Mouse (Mus musculus) MEL (cell line): Measurements from ENCODE around the gene Smagp. TPM values are rescaled to one million over a fixed set of nuclear protein-coding genes. Genes with fewer than 3 reads are reported as not detected.

Experiments
- DNase-seq: peaks from one replicate; pipeline ENCODE4 v3.0.0; 2011; ENCODE audit warnings: low read depth, low spot score
- H3K27ac ChIP-seq: 2 replicates; pipeline ENCODE4 v1.5.1; 2012; ENCODE audit warnings: low read depth, mild to moderate bottlenecking, control low read depth, low read length, moderate library complexity; ENCODE audit not compliant: control insufficient read depth
- H3K27me3 ChIP-seq, 2 experiments: fragments of 150-350 bp in 1 of 2; sonication (generic) in 1 of 2; 2 replicates each; pipeline ENCODE4 v1.6.1; 2012; ENCODE audit warnings: low read length in 2 of 2, mild to moderate bottlenecking in 2 of 2, improper control_type of control experiment in 1 of 2, moderate library complexity in 1 of 2; ENCODE audit not compliant: insufficient read depth in 2 of 2, control insufficient read depth in 1 of 2
- H3K36me3 ChIP-seq, 2 experiments: 2 replicates each; pipeline ENCODE4 v1.6.1; 2012 to 2014; ENCODE audit warnings: low read length in 2 of 2, improper control_type of control experiment in 1 of 2, inconsistent platforms in 1 of 2, mild to moderate bottlenecking in 1 of 2; ENCODE audit not compliant: insufficient read depth in 2 of 2, control insufficient read depth in 1 of 2
- H3K4me1 ChIP-seq, 2 experiments: fragments of 150-350 bp in 1 of 2; sonication (generic) in 1 of 2; 2 replicates each; pipeline ENCODE4 v1.6.1; 2012; ENCODE audit warnings: low read length in 2 of 2, improper control_type of control experiment in 1 of 2, mild to moderate bottlenecking in 1 of 2; ENCODE audit not compliant: insufficient read depth in 2 of 2, control insufficient read depth in 1 of 2
- H3K4me3 ChIP-seq, 2 experiments: fragments of 150-350 bp in 1 of 2; sonication (generic) in 1 of 2; 2 replicates each; pipeline ENCODE4 v1.5.1; 2012; ENCODE audit warnings: low read depth in 2 of 2, low read length in 2 of 2, mild to moderate bottlenecking in 2 of 2, moderate library complexity in 2 of 2, control low read depth in 1 of 2, improper control_type of control experiment in 1 of 2; ENCODE audit not compliant: control insufficient read depth in 1 of 2, insufficient read depth in 1 of 2
- H3K79me2 ChIP-seq: 2 replicates; pipeline ENCODE4 v1.6.1; 2012; ENCODE audit warnings: mild to moderate bottlenecking, low read length, moderate library complexity; ENCODE audit not compliant: control insufficient read depth, poor library complexity, insufficient read depth
- H3K9ac ChIP-seq: 2 replicates; pipeline ENCODE4 v1.6.1; 2012; ENCODE audit warnings: low read depth, mild to moderate bottlenecking, control low read depth, low read length, moderate library complexity; ENCODE audit not compliant: control insufficient read depth, poor library complexity, severe bottlenecking
- H3K9me3 ChIP-seq: fragments of 150-350 bp; sonication (generic); replicated peaks from 2 replicates; pipeline ENCODE4 v1.6.1; 2012; ENCODE audit warnings: mild to moderate bottlenecking, low read length, improper control_type of control experiment, moderate library complexity; ENCODE audit not compliant: insufficient read depth
- BHLHE40 ChIP-seq: IDR thresholded peaks from 2 replicates; pipeline ENCODE4 v1.6.1; 2012; ENCODE audit warnings: low read depth, mild to moderate bottlenecking, inconsistent platforms, low read length, improper control_type of control experiment, borderline replicate concordance
- CHD1 ChIP-seq: IDR thresholded peaks from 2 replicates; pipeline ENCODE4 v1.6.1; 2012; ENCODE audit warnings: low read depth, mild to moderate bottlenecking, inconsistent platforms, low read length, improper control_type of control experiment
- CHD2 ChIP-seq: IDR thresholded peaks from 2 replicates; pipeline ENCODE4 v1.6.1; 2011; ENCODE audit warnings: low read length, improper control_type of control experiment
- CTCF ChIP-seq, 3 experiments: IDR thresholded peaks in 2 of 3; conservative IDR thresholded peaks in 1 of 3; 2 replicates each; pipeline ENCODE4 v1.5.1; 2011 to 2012; ENCODE audit warnings: low read length in 3 of 3, low read depth in 2 of 3, mild to moderate bottlenecking in 2 of 3, improper control_type of control experiment in 1 of 3, inconsistent platforms in 1 of 3, mixed read lengths in 1 of 3, moderate library complexity in 1 of 3; ENCODE audit not compliant: control insufficient read depth in 1 of 3, insufficient read depth in 1 of 3, poor library complexity in 1 of 3, severe bottlenecking in 1 of 3
- E2F4 ChIP-seq: IDR thresholded peaks from 2 replicates; pipeline ENCODE4 v1.6.1; 2011; ENCODE audit warnings: low read depth, low read length, improper control_type of control experiment, borderline replicate concordance
- ELF1 ChIP-seq: IDR thresholded peaks from 2 replicates; pipeline ENCODE4 v1.6.1; 2014; ENCODE audit warnings: low read depth, mild to moderate bottlenecking, inconsistent platforms, low read length, improper control_type of control experiment, moderate library complexity
- EP300 ChIP-seq, 2 experiments: IDR thresholded peaks; 2 replicates each; pipeline ENCODE4 v1.6.1; 2011; ENCODE audit warnings: improper control_type of control experiment in 2 of 2, low read length in 2 of 2, low read depth in 1 of 2, mild to moderate bottlenecking in 1 of 2
- GATA1 ChIP-seq: IDR thresholded peaks from 2 replicates; pipeline ENCODE4 v1.6.1; 2011; ENCODE audit warnings: low read depth, low read length, improper control_type of control experiment
- HCFC1 ChIP-seq: IDR thresholded peaks from 2 replicates; pipeline ENCODE4 v1.6.1; 2012; ENCODE audit warnings: low read depth, mild to moderate bottlenecking, inconsistent platforms, low read length, improper control_type of control experiment, moderate library complexity
- KAT2A ChIP-seq: conservative IDR thresholded peaks from 2 replicates; pipeline ENCODE4 v1.6.1; 2012; ENCODE audit warnings: low read depth, low read length, improper control_type of control experiment, inconsistent platforms
- MAFK ChIP-seq: IDR thresholded peaks from 2 replicates; pipeline ENCODE4 v1.6.1; 2011; ENCODE audit warnings: low read depth, mild to moderate bottlenecking, low read length, improper control_type of control experiment, borderline replicate concordance
- MAX ChIP-seq: IDR thresholded peaks from 2 replicates; pipeline ENCODE4 v1.6.1; 2011; ENCODE audit warnings: low read length, improper control_type of control experiment
- MEF2A ChIP-seq: IDR thresholded peaks from 2 replicates; pipeline ENCODE4 v1.6.1; 2014; ENCODE audit warnings: low read depth, mild to moderate bottlenecking, inconsistent platforms, low read length, improper control_type of control experiment; ENCODE audit not compliant: poor library complexity, insufficient replicate concordance, severe bottlenecking; ENCODE audit errors: extremely low read depth
- MXI1 ChIP-seq: IDR thresholded peaks from 2 replicates; pipeline ENCODE4 v1.6.1; 2011; ENCODE audit warnings: mild to moderate bottlenecking, low read depth, low read length, improper control_type of control experiment
- MYB ChIP-seq: IDR thresholded peaks from 2 replicates; pipeline ENCODE4 v1.6.1; 2011; ENCODE audit warnings: mild to moderate bottlenecking, low read depth, low read length, improper control_type of control experiment
- MYC ChIP-seq: IDR thresholded peaks from 2 replicates; pipeline ENCODE4 v1.6.1; 2011; ENCODE audit warnings: low read depth, mild to moderate bottlenecking, low read length, improper control_type of control experiment, moderate library complexity
- NELFE ChIP-seq: IDR thresholded peaks from 2 replicates; pipeline ENCODE4 v1.6.1; 2011; ENCODE audit warnings: low read depth, low read length, improper control_type of control experiment
- NRF1 ChIP-seq: IDR thresholded peaks from 2 replicates; pipeline ENCODE4 v1.6.1; 2014; ENCODE audit warnings: low read depth, mild to moderate bottlenecking, inconsistent platforms, low read length, improper control_type of control experiment, moderate library complexity; ENCODE audit not compliant: poor library complexity, insufficient read depth, severe bottlenecking
- RAD21 ChIP-seq: IDR thresholded peaks from 2 replicates; pipeline ENCODE4 v1.6.1; 2011; ENCODE audit warnings: mild to moderate bottlenecking, low read depth, low read length, improper control_type of control experiment
- RCOR1 ChIP-seq: IDR thresholded peaks from 2 replicates; pipeline ENCODE4 v1.6.1; 2012; ENCODE audit warnings: low read depth, mild to moderate bottlenecking, inconsistent platforms, low read length, improper control_type of control experiment
- SIN3A ChIP-seq: IDR thresholded peaks from 2 replicates; pipeline ENCODE4 v1.6.1; 2012; ENCODE audit warnings: low read length, improper control_type of control experiment, inconsistent platforms
- SMC3 ChIP-seq: IDR thresholded peaks from 2 replicates; pipeline ENCODE4 v1.6.1; 2011; ENCODE audit warnings: low read depth, low read length, improper control_type of control experiment
- TAL1 ChIP-seq: IDR thresholded peaks from 2 replicates; pipeline ENCODE4 v1.6.1; 2012; ENCODE audit warnings: mild to moderate bottlenecking, inconsistent platforms, low read length, moderate library complexity, mixed read lengths
- TBP ChIP-seq: IDR thresholded peaks from 2 replicates; pipeline ENCODE4 v1.8.0; 2011; ENCODE audit warnings: low read depth, low read length, improper control_type of control experiment
- TCF12 ChIP-seq: IDR thresholded peaks from 2 replicates; pipeline ENCODE4 v1.6.1; 2014; ENCODE audit warnings: low read depth, mild to moderate bottlenecking, inconsistent platforms, low read length, improper control_type of control experiment, moderate library complexity
- USF1 ChIP-seq: IDR thresholded peaks from 2 replicates; pipeline ENCODE4 v1.6.1; 2014; ENCODE audit warnings: low read depth, mild to moderate bottlenecking, inconsistent platforms, low read length, improper control_type of control experiment, moderate library complexity
- USF2 ChIP-seq, 2 experiments: IDR thresholded peaks; 2 replicates each; pipeline ENCODE4 v1.6.1; 2011 to 2012; ENCODE audit warnings: improper control_type of control experiment in 2 of 2, low read length in 2 of 2, borderline replicate concordance in 1 of 2, inconsistent platforms in 1 of 2, low read depth in 1 of 2, mild to moderate bottlenecking in 1 of 2; ENCODE audit not compliant: insufficient read depth in 1 of 2
- ZC3H11A ChIP-seq: IDR thresholded peaks from 2 replicates; pipeline ENCODE4 v1.6.1; 2012; ENCODE audit warnings: low read depth, mild to moderate bottlenecking, inconsistent platforms, low read length, improper control_type of control experiment
- ZMIZ1 ChIP-seq: IDR thresholded peaks from 2 replicates; pipeline ENCODE4 v1.6.1; 2012; ENCODE audit warnings: low read depth, mild to moderate bottlenecking, inconsistent platforms, low read length, improper control_type of control experiment, moderate library complexity
- polyA plus RNA-seq, 2 experiments: library from polyadenylated mRNA; stranded (reverse) in 1 of 2; unstranded in 1 of 2; fragments of >175 nt in 1 of 2; fragments of >200 nt in 1 of 2; gene quantifications; 2 replicates each; pipeline versions ENCODE4 v1.2.1 to v1.2.4; 2012; ENCODE audit warnings: low replicate concordance in 2 of 2, low read depth in 1 of 2; ENCODE audit not compliant: insufficient read length in 2 of 2, insufficient read depth in 1 of 2, missing spikeins in 1 of 2
- total RNA-seq: library from RNA; depleted of rRNA; stranded (reverse); fragments of 300-350 nt; gene quantifications from 2 replicates; pipeline ENCODE4 v1.2.3, GENCODE M21; 2012

Smagp gene
- total and polyA plus RNA-seq, 3 experiments: 2.6 to 22.6 TPM; not detected in 1

DNA sequence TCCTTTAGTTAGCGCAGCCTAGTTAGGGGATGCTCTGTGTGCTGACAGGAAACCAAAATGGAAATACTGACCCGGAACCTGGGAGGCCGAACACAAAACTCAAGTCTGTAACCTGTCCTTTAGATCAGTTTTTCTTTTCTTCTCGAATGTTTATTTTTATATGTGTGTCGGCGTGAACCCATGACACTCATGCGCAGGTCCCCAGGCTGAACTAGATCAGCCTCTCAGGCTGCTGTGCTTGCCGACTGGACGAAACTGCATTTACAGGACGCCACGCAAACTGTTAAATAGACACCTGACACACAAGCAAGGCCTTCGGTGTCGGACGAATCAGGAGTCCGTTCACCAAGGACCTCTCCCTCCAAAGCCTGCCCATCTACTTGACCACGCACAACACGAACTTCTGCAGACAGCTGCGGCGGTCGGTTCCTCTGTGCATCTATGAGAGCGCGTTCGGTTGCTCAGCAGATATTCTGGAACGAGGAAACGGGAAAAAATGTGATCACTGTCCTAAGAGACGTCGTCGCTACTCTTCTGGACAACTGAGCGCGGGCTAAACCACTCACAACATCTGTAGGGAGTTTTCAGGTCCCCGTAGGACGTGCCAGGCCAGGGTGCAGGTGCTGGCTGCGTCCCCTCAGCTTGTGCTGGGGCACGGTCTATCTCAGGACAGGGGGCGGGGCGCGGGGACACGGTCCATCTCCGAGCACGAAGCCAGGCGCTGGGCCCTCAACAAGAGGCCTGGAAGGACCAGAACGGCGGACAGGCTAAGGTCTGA lies 22.3 kb downstream of the Smagp start (continued):
- TF ChIP-seq SIN3A (peak; percentile 79), NRF1 (peak; percentile 58; the same call in 1 of the 2 replicates)

DNA sequence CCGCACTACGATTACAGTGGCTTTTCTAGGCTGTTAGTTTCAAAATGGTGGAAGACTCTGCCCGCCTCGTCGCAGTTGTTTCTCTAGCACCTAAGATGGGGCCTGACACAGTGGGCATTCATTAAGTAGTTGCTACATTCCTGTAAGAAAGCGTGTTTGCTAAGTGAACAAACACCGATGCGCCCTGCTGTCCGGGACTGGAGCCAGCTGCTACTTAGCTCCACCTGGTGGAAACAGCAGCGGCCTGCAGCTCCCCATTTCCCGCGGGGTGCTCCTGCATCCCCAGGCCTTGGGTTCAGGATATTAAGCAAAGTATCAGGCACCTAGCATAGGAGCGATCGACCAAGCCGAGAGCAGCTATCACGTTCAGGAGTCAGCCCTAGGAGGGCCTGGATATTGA lies 23.2 kb downstream of the Smagp start:
- H3K9me3 ChIP-seq: no peaks in the 10 kb centered on the region
- H3K9ac ChIP-seq: peak overlapping the region; percentile 59
- H3K4me3 ChIP-seq: peak overlapping the region; percentile 43 to 94
- peaks cover 12% of the 10 kb centered on the region for H3K79me2 ChIP-seq
- TF ChIP-seq EP300 (IDR thresholded peaks at IDR 0.05; ENCODE audit: low read depth in 1 of 2, low read length in 2 of 2): 0 out of 4 replicates have a peak, but pooled peaks of 1 of the 2 experiments have one; percentile 11
- no peak for TF ChIP-seq MEF2A
- TF ChIP-seq ZMIZ1: no peak
- TF ChIP-seq BHLHE40: no peak
- TF ChIP-seq CHD1: no peak
- no peak for TF ChIP-seq NELFE
- peak; percentile 99 for TF ChIP-seq SMC3
- TF ChIP-seq ZC3H11A: peak; percentile 74
- no peak; the same call in 1 of the 2 replicates for TF ChIP-seq E2F4
- TF ChIP-seq RCOR1: no peak
- no peak for TF ChIP-seq TAL1
- peak; percentile 72 for TF ChIP-seq RAD21
- no peak for TF ChIP-seq USF2 (IDR thresholded peaks at IDR 0.05; ENCODE audit: borderline replicate concordance in 1 of 2, insufficient read depth in 1 of 2, low read depth in 1 of 2, low read length in 2 of 2)
- TF ChIP-seq MAFK: no peak
- TF ChIP-seq GATA1: no peak
- no peak for TF ChIP-seq KAT2A
- TF ChIP-seq SIN3A: peak; percentile 71; the same call in 1 of the 2 replicates
- TF ChIP-seq MYC: 0 out of 2 replicates have a peak, but pooled peaks have one; percentile 1
- 0 out of 2 replicates have a peak, but pooled peaks have one; percentile 13 for TF ChIP-seq ELF1
- TF ChIP-seq CHD2: no peak
- TF ChIP-seq USF1: no peak
- peak; percentile 72 for TF ChIP-seq HCFC1
- TF ChIP-seq MAX: peak; percentile 54; the same call in 1 of the 2 replicates
- peak; percentile 64; the same call in 1 of the 2 replicates for TF ChIP-seq MXI1
- peak; percentile 98 to 99 (median 98) for TF ChIP-seq CTCF (IDR thresholded peaks at IDR 0.05 in 2 of 3, conservative IDR thresholded peaks at IDR 0.05 in 1 of 3; ENCODE audit: control insufficient read depth in 1 of 3, insufficient read depth in 1 of 3, low read depth in 2 of 3, low read length in 3 of 3, poor library complexity in 1 of 3, severe bottlenecking in 1 of 3)
- no peak for TF ChIP-seq MYB
- TF ChIP-seq TBP: 0 out of 2 replicates have a peak, but pooled peaks have one; percentile 49
- no peak for TF ChIP-seq TCF12
- TF ChIP-seq, all 39 proteins: peak for 12
- H3K36me3 ChIP-seq: peaks cover 7 to 8% of the 10 kb centered on the region in 2 experiments
- H3K27me3 ChIP-seq: no peaks in the 10 kb centered on the region
- H3K4me1 ChIP-seq: peaks cover 0 to 18% of the 10 kb centered on the region in 2 experiments; a peak in 2 of 4 replicates
- no peak overlapping the region for H3K27ac ChIP-seq
- DNase-seq: peak; percentile 96
